Mouse (Mus musculus): ENCODE data around the gene Serpinc1. TPM values are rescaled to one million over a fixed set of nuclear protein-coding genes. Genes with fewer than 3 reads are reported as not detected.
"Not testable (repeated sequence)": the region's sequence is repeated elsewhere in the genome, so short reads cannot be mapped to it uniquely, and the experiment has no call there.

Serpinc1 gene
- polyA plus RNA-seq, 1 experiment, result 3.3 TPM

DNA sequence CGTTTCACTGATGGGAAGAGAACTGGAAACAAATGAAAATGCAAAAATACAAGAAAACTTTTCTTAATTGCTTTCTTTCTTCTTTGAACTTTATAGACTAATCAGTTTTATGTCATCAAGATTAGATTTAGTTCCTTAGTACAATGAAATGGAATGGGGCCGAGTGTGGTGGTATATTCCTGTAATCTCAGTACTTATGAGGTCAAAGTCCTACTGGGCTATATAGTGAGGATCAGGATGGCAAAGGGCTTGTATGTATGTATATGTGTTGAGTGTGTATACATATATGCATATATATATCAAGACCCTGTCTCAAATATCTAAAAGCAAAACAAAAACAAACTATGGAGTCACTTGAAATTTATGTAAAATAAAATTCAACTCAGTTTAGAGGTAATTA, 38.0 kb downstream of the Serpinc1 start:
- TF ChIP-seq POLR2A (IDR thresholded peaks at IDR 0.05; ENCODE audit: low read depth, low read length) (no peak), CTCF (conservative IDR thresholded peaks at IDR 0.05; ENCODE audit: insufficient read depth, insufficient read length, low read depth, low read length) (no peak)
- Histone ChIP-seq H3K36me3 (ENCODE audit: control insufficient read depth, insufficient read depth, low read length) (peaks cover 3% of the 10 kb centered on the region), H3K4me1 (ENCODE audit: control insufficient read depth, insufficient read depth, low read length) (no peaks in the 10 kb centered on the region), H3K4me3 (ENCODE audit: insufficient read depth, low read depth, low read length) (no peak overlapping the region), H3K27ac (ENCODE audit: insufficient read depth, low read depth, low read length) (no peak overlapping the region), H3K27me3 (replicated peaks; ENCODE audit: control insufficient read depth, insufficient read depth, low read length) (no peaks in the 10 kb centered on the region)
- WGBS, result 87% methylated on average over 2 of the region's 2 CpGs
- no peak for DNase-seq

DNA sequence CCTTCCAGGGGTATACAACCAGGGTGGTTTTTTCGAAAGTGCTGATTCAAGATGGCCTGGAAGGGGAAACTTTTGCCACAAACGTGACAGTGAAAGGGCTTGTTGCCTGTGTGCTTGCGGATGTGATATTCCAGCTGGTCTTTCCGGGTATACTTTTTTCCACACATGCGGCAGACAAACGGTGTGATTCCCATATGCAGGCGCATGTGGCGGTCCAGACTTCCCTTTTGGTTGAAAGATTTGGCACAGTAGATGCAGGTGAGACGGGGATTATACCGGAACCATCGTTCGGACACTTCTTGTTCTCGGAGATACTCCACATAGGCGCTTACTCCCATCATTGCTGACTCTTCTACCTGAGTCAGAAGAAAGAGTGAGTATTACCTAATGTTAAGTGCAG, 41.7 kb downstream of the Serpinc1 start:
- Histone ChIP-seq H3K36me3 (ENCODE audit: control insufficient read depth, insufficient read depth, low read length) (peaks cover 3% of the 10 kb centered on the region), H3K27me3 (replicated peaks; ENCODE audit: control insufficient read depth, insufficient read depth, low read length) (no peaks in the 10 kb centered on the region), H3K4me3 (ENCODE audit: insufficient read depth, low read depth, low read length) (no peak overlapping the region), H3K27ac (ENCODE audit: insufficient read depth, low read depth, low read length) (no peak overlapping the region), H3K4me1 (ENCODE audit: control insufficient read depth, insufficient read depth, low read length) (no peaks in the 10 kb centered on the region)
- TF ChIP-seq CTCF (conservative IDR thresholded peaks at IDR 0.05; ENCODE audit: insufficient read depth, insufficient read length, low read depth, low read length) (no peak), POLR2A (IDR thresholded peaks at IDR 0.05; ENCODE audit: low read depth, low read length) (no peak)
- no peak for DNase-seq
- 97% methylated on average over 14 of the region's 14 CpGs for WGBS

DNA sequence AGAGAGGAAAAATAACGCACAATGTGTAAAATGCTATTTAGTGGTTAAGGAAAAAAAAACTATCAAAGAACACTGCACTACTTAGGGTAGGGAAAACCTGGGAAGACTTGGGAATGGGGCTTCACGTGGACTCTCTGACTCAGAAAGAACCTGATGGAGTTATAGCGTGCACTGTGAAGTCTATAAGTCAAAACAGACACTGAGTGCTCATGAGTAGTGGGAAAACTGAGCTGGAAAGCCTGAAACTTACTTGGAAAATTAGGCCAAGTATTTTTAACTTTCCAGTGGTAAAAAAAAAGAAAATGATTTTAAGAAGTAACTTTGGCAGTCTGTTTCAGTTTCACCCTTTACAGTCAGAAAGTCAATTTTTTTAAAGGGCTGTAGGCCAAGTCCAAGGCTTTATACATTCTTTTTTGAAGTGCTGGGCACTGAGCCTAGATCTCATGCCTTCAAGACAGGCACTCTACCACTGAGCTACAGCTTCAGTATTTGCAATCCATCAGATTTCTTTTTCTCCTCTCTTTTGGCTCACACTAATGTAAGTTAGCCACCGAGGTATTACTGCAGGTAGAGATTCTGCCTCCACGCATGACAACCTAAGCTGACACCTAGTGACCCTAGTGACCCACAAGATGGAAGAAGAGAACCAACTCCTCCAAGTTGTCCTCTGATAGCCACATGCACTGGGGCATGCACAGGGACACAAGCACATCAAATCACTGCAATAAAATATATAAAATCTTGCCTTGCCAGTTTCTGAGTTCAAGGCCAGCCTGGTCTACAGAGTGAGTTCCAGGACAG, 47.2 kb downstream of the Serpinc1 start:
- no peak for TF ChIP-seq POLR2A (IDR thresholded peaks at IDR 0.05; ENCODE audit: low read depth, low read length)
- TF ChIP-seq CTCF (conservative IDR thresholded peaks at IDR 0.05; ENCODE audit: insufficient read depth, insufficient read length, low read depth, low read length), result no peak
- no peaks in the 10 kb centered on the region for H3K4me1 ChIP-seq (ENCODE audit: control insufficient read depth, insufficient read depth, low read length)
- no peak overlapping the region for H3K27ac ChIP-seq (ENCODE audit: insufficient read depth, low read depth, low read length)
- WGBS, result 64% methylated on average over 5 of the region's 5 CpGs
- H3K36me3 ChIP-seq (ENCODE audit: control insufficient read depth, insufficient read depth, low read length), result no peaks in the 10 kb centered on the region; the same call in 1 of the 2 replicates
- DNase-seq, result no peak
- no peaks in the 10 kb centered on the region for H3K27me3 ChIP-seq (replicated peaks; ENCODE audit: control insufficient read depth, insufficient read depth, low read length)
- H3K4me3 ChIP-seq (ENCODE audit: insufficient read depth, low read depth, low read length), result no peak overlapping the region

DNA sequence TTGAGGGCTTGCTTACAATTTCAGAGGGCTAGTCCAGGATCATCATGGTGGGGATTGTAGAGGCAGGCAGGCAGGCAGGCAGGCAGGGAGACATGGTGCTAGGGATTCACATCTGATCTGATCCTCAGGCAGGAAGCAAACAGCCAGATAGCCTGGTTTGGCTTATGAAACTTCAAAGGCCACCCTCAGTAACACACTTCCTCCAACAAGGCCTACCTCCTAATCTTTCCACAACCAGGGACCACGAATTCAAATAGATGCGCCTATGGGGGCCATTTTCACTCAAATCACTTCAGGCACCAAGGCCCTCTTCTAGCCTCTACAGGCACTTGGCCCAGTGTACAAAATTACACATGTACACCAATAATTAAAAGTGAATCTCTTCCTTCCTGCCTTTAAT, 48.8 kb downstream of the Serpinc1 start:
- WGBS, result 89% methylated on average over 2 of the region's 2 CpGs
- Histone ChIP-seq H3K27me3 (replicated peaks; ENCODE audit: control insufficient read depth, insufficient read depth, low read length) (no peaks in the 10 kb centered on the region), H3K36me3 (ENCODE audit: control insufficient read depth, insufficient read depth, low read length) (no peaks in the 10 kb centered on the region; the same call in 1 of the 2 replicates), H3K4me3 (ENCODE audit: insufficient read depth, low read depth, low read length) (no peak overlapping the region), H3K27ac (ENCODE audit: insufficient read depth, low read depth, low read length) (no peak overlapping the region), H3K4me1 (ENCODE audit: control insufficient read depth, insufficient read depth, low read length) (no peaks in the 10 kb centered on the region)
- no peak for DNase-seq
- no peak for TF ChIP-seq CTCF (conservative IDR thresholded peaks at IDR 0.05; ENCODE audit: insufficient read depth, insufficient read length, low read depth, low read length)
- no peak for TF ChIP-seq POLR2A (IDR thresholded peaks at IDR 0.05; ENCODE audit: low read depth, low read length)

DNA sequence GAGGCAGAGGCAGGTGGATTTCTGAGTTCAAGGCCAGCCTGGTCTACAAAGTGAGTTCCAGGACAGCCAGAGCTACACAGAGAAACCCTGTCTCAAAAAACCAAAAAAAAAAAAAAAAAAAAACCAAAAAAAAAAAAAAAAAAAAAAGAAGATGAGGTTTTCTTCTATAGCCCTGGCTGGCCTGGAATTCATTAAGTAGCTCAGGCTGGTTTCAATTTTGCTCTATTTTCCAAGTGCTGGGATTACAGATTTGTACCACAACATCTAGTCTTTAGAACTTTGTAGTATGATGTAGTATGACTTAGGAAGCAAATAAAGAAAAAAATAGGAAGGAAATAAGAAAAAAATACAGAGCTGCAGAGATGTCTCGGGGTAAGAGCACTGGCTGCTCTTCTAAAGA, 50.0 kb downstream of the Serpinc1 start:
- not testable (repeated sequence) for H3K36me3 ChIP-seq (ENCODE audit: control insufficient read depth, insufficient read depth, low read length); DNase-seq; H3K27me3 ChIP-seq (replicated peaks; ENCODE audit: control insufficient read depth, insufficient read depth, low read length); H3K27ac ChIP-seq (ENCODE audit: insufficient read depth, low read depth, low read length); H3K4me3 ChIP-seq (ENCODE audit: insufficient read depth, low read depth, low read length); H3K4me1 ChIP-seq (ENCODE audit: control insufficient read depth, insufficient read depth, low read length)
- WGBS, result 94% methylated on average over 1 of the region's 1 CpGs

DNA sequence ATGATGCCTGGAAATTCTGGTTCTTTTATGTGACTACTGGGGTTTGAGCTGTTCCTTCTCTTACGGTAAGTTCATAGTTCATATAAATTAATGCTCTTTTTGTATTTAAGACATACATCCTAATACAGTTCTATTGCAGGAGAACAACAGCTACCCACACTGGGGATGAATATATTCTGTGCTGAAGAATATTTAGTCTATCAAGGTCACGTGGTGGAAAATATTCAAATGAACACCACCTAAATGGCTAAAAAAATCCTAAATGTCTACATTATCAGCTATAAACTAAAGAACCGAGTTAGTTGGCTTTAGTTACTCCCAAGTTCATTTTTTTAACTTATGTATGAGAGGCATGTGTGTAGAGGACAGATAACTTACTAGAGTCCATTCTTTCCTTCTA, 51.7 kb downstream of the Serpinc1 start:
- DNase-seq, result no peak
- Histone ChIP-seq H3K27me3 (replicated peaks; ENCODE audit: control insufficient read depth, insufficient read depth, low read length) (no peaks in the 10 kb centered on the region), H3K27ac (ENCODE audit: insufficient read depth, low read depth, low read length) (no peak overlapping the region), H3K36me3 (ENCODE audit: control insufficient read depth, insufficient read depth, low read length) (no peaks in the 10 kb centered on the region; the same call in 1 of the 2 replicates), H3K4me3 (ENCODE audit: insufficient read depth, low read depth, low read length) (no peak overlapping the region), H3K4me1 (ENCODE audit: control insufficient read depth, insufficient read depth, low read length) (no peaks in the 10 kb centered on the region; the same call in 1 of the 2 replicates)
- TF ChIP-seq CTCF (conservative IDR thresholded peaks at IDR 0.05; ENCODE audit: insufficient read depth, insufficient read length, low read depth, low read length) (no peak), POLR2A (IDR thresholded peaks at IDR 0.05; ENCODE audit: low read depth, low read length) (no peak)
- 89% methylated on average over 3 of the region's 3 CpGs for WGBS

DNA sequence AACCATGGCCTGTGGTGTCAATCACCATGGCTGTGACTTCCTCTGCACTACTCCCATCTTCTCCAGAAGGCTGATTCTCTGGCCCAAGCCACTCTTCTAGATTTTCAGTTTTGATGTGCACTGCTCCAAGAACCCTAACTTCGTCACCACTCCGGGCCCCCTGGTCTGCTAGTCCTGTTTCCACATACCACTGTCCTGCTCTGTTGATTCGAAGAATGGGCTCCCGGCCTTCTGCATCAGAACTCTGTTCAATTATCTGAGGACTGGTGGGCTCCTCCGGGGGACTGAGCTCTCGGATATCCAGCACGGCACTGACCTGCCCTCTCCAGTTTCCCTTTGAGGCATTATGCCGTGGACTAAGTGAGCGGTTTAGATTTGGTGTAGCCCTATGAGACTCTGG, 53.5 kb downstream of the Serpinc1 start:
- TF ChIP-seq CTCF (conservative IDR thresholded peaks at IDR 0.05; ENCODE audit: insufficient read depth, insufficient read length, low read depth, low read length) (no peak), POLR2A (IDR thresholded peaks at IDR 0.05; ENCODE audit: low read depth, low read length) (no peak)
- peaks cover 10% of the 10 kb centered on the region for H3K4me1 ChIP-seq (ENCODE audit: control insufficient read depth, insufficient read depth, low read length)
- no peak overlapping the region for H3K4me3 ChIP-seq (ENCODE audit: insufficient read depth, low read depth, low read length)
- DNase-seq, result no peak
- 87% methylated on average over 9 of the region's 9 CpGs for WGBS
- peaks cover 4% of the 10 kb centered on the region for H3K36me3 ChIP-seq (ENCODE audit: control insufficient read depth, insufficient read depth, low read length)
- H3K27me3 ChIP-seq (replicated peaks; ENCODE audit: control insufficient read depth, insufficient read depth, low read length), result no peaks in the 10 kb centered on the region
- H3K27ac ChIP-seq (ENCODE audit: insufficient read depth, low read depth, low read length), result no peak overlapping the region
